Mouse (Mus musculus) stomach, postnatal 0 days (tissue): ENCODE measurements at regions not wholly inside any gene's neighbourhood (a gene's known extent, or its start where the extent isn't known, plus 50 kb on each side); places are given as distances from the start of the nearest gene placed in this dataset.

Source experiments
- CTCF ChIP-seq: IDR thresholded peaks from 2 replicates; pipeline ENCODE4 v1.5.1; 2016; ENCODE audit warnings: antibody characterized with exemption, low read depth, mild to moderate bottlenecking, moderate library complexity
- EP300 ChIP-seq: optimal IDR thresholded peaks from 2 replicates; pipeline ENCODE3; 2016; ENCODE audit warnings: antibody characterized with exemption

- TF ChIP-seq CTCF (no peak), EP300 (no peak)
Measured at GRCm38 (mm10) chr2:123739688-123740087, 350.1 kb upstream of the Sema6d start.
